Mouse (Mus musculus) stomach, embryonic 15.5 days (tissue): ENCODE measurements around the gene Cpne9. TPM values are rescaled to one million over a fixed set of nuclear protein-coding genes. Genes with fewer than 3 reads are reported as not detected.
A peak's percentile ranks its signal among the peaks of the same experiment; 100 is the strongest.

ENCODE experiments used
- ATAC-seq: fragments of 200-750 bp; cut with Nextera tagmentation; 2 replicates; pipeline ENCODE4 v1.8.0; 2017; ENCODE audit warnings: low read depth, moderate number of reproducible peaks, moderate TSS enrichment; ENCODE audit not compliant: insufficient read depth, low FRiP score
- H3K27ac ChIP-seq: fragments of 300-500 bp; sonication (generic); 2 replicates; pipeline ENCODE4 v1.5.1; 2015; ENCODE audit warnings: mild to moderate bottlenecking, inconsistent platforms
- H3K27me3 ChIP-seq: fragments of 300-500 bp; sonication (generic); replicated peaks from 2 replicates; pipeline ENCODE4 v1.6.1; 2015; ENCODE audit warnings: inconsistent platforms
- H3K36me3 ChIP-seq: fragments of 300-500 bp; sonication (generic); 2 replicates; pipeline ENCODE4 v1.6.1; 2015; ENCODE audit warnings: inconsistent platforms
- H3K4me1 ChIP-seq: fragments of 300-500 bp; sonication (generic); 2 replicates; pipeline ENCODE4 v1.6.1; 2015; ENCODE audit warnings: inconsistent platforms
- H3K4me2 ChIP-seq: fragments of 300-500 bp; sonication (generic); 2 replicates; pipeline ENCODE4 v1.6.1; 2015; ENCODE audit warnings: mild to moderate bottlenecking, inconsistent platforms
- H3K4me3 ChIP-seq: fragments of 300-500 bp; sonication (generic); replicated peaks from 2 replicates; pipeline ENCODE4 v1.5.1; 2015; ENCODE audit warnings: inconsistent platforms
- H3K9ac ChIP-seq: fragments of 300-500 bp; sonication (generic); 2 replicates; pipeline ENCODE4 v1.6.1; 2015; ENCODE audit warnings: inconsistent platforms
- H3K9me3 ChIP-seq: fragments of 300-500 bp; sonication (generic); 2 replicates; pipeline ENCODE4 v1.6.1; 2016; ENCODE audit warnings: inconsistent platforms
- WGBS: fragments of 180-500 bp; shearing (Covaris S2); methylation state at CpG from one replicate; pipeline ENCODE4 v1.1.7; 2015; 5-methylcytosine and 5-hydroxymethylcytosine counted together
- polyA plus RNA-seq: library from polyadenylated mRNA; unstranded; fragments of >200 nt; fragmentation: Nextera tagmentation; extraction: Ambion mirVana; gene quantifications from 2 replicates; pipeline ENCODE4 v1.2.1, GENCODE M21; 2015

Gene Cpne9
- polyA plus RNA-seq, 1 experiment from 2014 or later: 0.22 TPM

- no peaks in the 10 kb centered on the region for H3K4me1 ChIP-seq
- no peak overlapping the region for H3K27ac ChIP-seq
- H3K4me3 ChIP-seq: no peak overlapping the region
- no peaks in the 10 kb centered on the region for H3K9me3 ChIP-seq
- 93% methylated on average over 8 of the region's 8 CpGs for WGBS
- no peak for ATAC-seq
- H3K9ac ChIP-seq: no peak overlapping the region
- no peak overlapping the region for H3K4me2 ChIP-seq
- H3K27me3 ChIP-seq: no peaks in the 10 kb centered on the region
- H3K36me3 ChIP-seq: peaks cover 61% of the 10 kb centered on the region
These were observed 17.7 kb upstream of the Cpne9 start for GRCm38 (mm10) chr6:113264429-113264828.

GRCm38 (mm10) chr6:113266996-113267655 lies 15.0 kb upstream of the Cpne9 start:
- no peak overlapping the region for H3K4me3 ChIP-seq
- no peaks in the 10 kb centered on the region for H3K27me3 ChIP-seq
- H3K4me2 ChIP-seq: no peak overlapping the region
- no peak overlapping the region for H3K9ac ChIP-seq
- no peak for ATAC-seq
- H3K4me1 ChIP-seq: no peaks in the 10 kb centered on the region
- H3K27ac ChIP-seq: no peak overlapping the region
- peaks cover 60% of the 10 kb centered on the region for H3K36me3 ChIP-seq
- WGBS: 86% methylated on average over 7 of the region's 7 CpGs
- no peaks in the 10 kb centered on the region for H3K9me3 ChIP-seq

- ATAC-seq: no peak
- 95% methylated on average over 1 of the region's 1 CpGs for WGBS
- H3K9ac ChIP-seq: no peak overlapping the region
- H3K4me2 ChIP-seq: no peak overlapping the region
- H3K4me1 ChIP-seq: no peaks in the 10 kb centered on the region
- no peaks in the 10 kb centered on the region for H3K9me3 ChIP-seq
- H3K4me3 ChIP-seq: no peak overlapping the region
- H3K36me3 ChIP-seq: peaks cover 61% of the 10 kb centered on the region
- H3K27ac ChIP-seq: no peak overlapping the region
- H3K27me3 ChIP-seq: no peaks in the 10 kb centered on the region
These were observed 14.1 kb upstream of the Cpne9 start for GRCm38 (mm10) chr6:113267988-113268387.

- H3K4me3 ChIP-seq: no peak overlapping the region
- H3K36me3 ChIP-seq: peaks cover 39% of the 10 kb centered on the region
- H3K9me3 ChIP-seq: no peaks in the 10 kb centered on the region
- H3K27me3 ChIP-seq: no peaks in the 10 kb centered on the region
- no peak overlapping the region for H3K27ac ChIP-seq
- 78% methylated on average over 3 of the region's 3 CpGs for WGBS
- no peak overlapping the region for H3K4me2 ChIP-seq
- no peak overlapping the region for H3K9ac ChIP-seq
- ATAC-seq: no peak
- no peaks in the 10 kb centered on the region for H3K4me1 ChIP-seq
These were observed 9.7 kb upstream of the Cpne9 start for GRCm38 (mm10) chr6:113272365-113272764.

- H3K9me3 ChIP-seq: no peaks in the 10 kb centered on the region
- H3K4me3 ChIP-seq: no peak overlapping the region
- H3K4me2 ChIP-seq: no peak overlapping the region
- peaks cover 3% of the 10 kb centered on the region for H3K27me3 ChIP-seq
- H3K4me1 ChIP-seq: no peaks in the 10 kb centered on the region
- H3K36me3 ChIP-seq: peaks cover 14% of the 10 kb centered on the region
- H3K9ac ChIP-seq: no peak overlapping the region
- WGBS: 66% methylated on average over 4 of the region's 4 CpGs
- no peak for ATAC-seq
- no peak overlapping the region for H3K27ac ChIP-seq
These were observed 5.3 kb upstream of the Cpne9 start for GRCm38 (mm10) chr6:113276846-113277245.

GRCm38 (mm10) chr6:113281676-113282075 lies 431 bp upstream of the Cpne9 start:
- Histone ChIP-seq H3K9me3 (no peaks in the 10 kb centered on the region), H3K36me3 (0 out of 2 replicates have a peak, but pooled peaks cover 8% of the 10 kb centered on the region), H3K4me1 (peaks cover 7% of the 10 kb centered on the region), H3K9ac (no peak overlapping the region), H3K27ac (no peak overlapping the region), H3K4me3 (no peak overlapping the region), H3K27me3 (peaks cover 37% of the 10 kb centered on the region), H3K4me2 (no peak overlapping the region)
- no peak for ATAC-seq
- WGBS: 64% methylated on average over 6 of the region's 6 CpGs

- H3K36me3 ChIP-seq: 0 out of 2 replicates have a peak, but pooled peaks cover 3% of the 10 kb centered on the region
- no peaks in the 10 kb centered on the region for H3K9me3 ChIP-seq
- WGBS: 2% methylated on average over 22 of the region's 22 CpGs
- 0 out of 2 replicates have a peak overlapping the region, but pooled peaks have one; percentile 0 for H3K4me3 ChIP-seq
- peaks cover 37% of the 10 kb centered on the region for H3K27me3 ChIP-seq
- H3K9ac ChIP-seq: no peak overlapping the region
- H3K4me1 ChIP-seq: peaks cover 7% of the 10 kb centered on the region
- ATAC-seq: no peak
- peak overlapping the region; percentile 40; the same call in 1 of the 2 replicates for H3K4me2 ChIP-seq
- H3K27ac ChIP-seq: no peak overlapping the region
These were observed 862 bp downstream of the Cpne9 start for GRCm38 (mm10) chr6:113282969-113283368.

- 0 out of 2 replicates have a peak, but pooled peaks have one; percentile 28 for ATAC-seq
- no peak overlapping the region for H3K4me3 ChIP-seq
- WGBS: 16% methylated on average over 6 of the region's 6 CpGs
- H3K27me3 ChIP-seq: peaks cover 37% of the 10 kb centered on the region
- no peak overlapping the region for H3K27ac ChIP-seq
- H3K9me3 ChIP-seq: no peaks in the 10 kb centered on the region
- no peaks in the 10 kb centered on the region for H3K36me3 ChIP-seq
- no peak overlapping the region for H3K9ac ChIP-seq
- H3K4me2 ChIP-seq: peak overlapping the region; percentile 40; the same call in 1 of the 2 replicates
- peaks cover 7% of the 10 kb centered on the region for H3K4me1 ChIP-seq
These were observed 1.4 kb downstream of the Cpne9 start for GRCm38 (mm10) chr6:113283500-113283899.

- Histone ChIP-seq H3K4me3 (no peak overlapping the region), H3K36me3 (no peaks in the 10 kb centered on the region), H3K27me3 (peaks cover 37% of the 10 kb centered on the region), H3K27ac (no peak overlapping the region), H3K9me3 (no peaks in the 10 kb centered on the region), H3K4me1 (peaks cover 7% of the 10 kb centered on the region), H3K4me2 (no peak overlapping the region), H3K9ac (no peak overlapping the region)
- WGBS: 68% methylated on average over 3 of the region's 3 CpGs
- no peak for ATAC-seq
These were observed 2.8 kb downstream of the Cpne9 start for GRCm38 (mm10) chr6:113284931-113285330.

- no peaks in the 10 kb centered on the region for H3K9me3 ChIP-seq
- no peak overlapping the region for H3K4me3 ChIP-seq
- peaks cover 37% of the 10 kb centered on the region for H3K27me3 ChIP-seq
- H3K9ac ChIP-seq: no peak overlapping the region
- no peak for ATAC-seq
- H3K4me2 ChIP-seq: no peak overlapping the region
- no peak overlapping the region for H3K27ac ChIP-seq
- H3K36me3 ChIP-seq: no peaks in the 10 kb centered on the region
- peaks cover 7% of the 10 kb centered on the region for H3K4me1 ChIP-seq
- WGBS: 48% methylated on average over 1 of the region's 1 CpGs
These were observed 4.2 kb downstream of the Cpne9 start for GRCm38 (mm10) chr6:113286316-113286715.

- Histone ChIP-seq H3K27ac (no peak overlapping the region), H3K4me1 (peaks cover 5% of the 10 kb centered on the region), H3K4me2 (no peak overlapping the region), H3K4me3 (no peak overlapping the region), H3K27me3 (peaks cover 30% of the 10 kb centered on the region), H3K9ac (no peak overlapping the region), H3K9me3 (no peaks in the 10 kb centered on the region), H3K36me3 (no peaks in the 10 kb centered on the region)
- ATAC-seq: no peak
- 63% methylated on average over 4 of the region's 4 CpGs for WGBS
These were observed 5.1 kb downstream of the Cpne9 start for GRCm38 (mm10) chr6:113287236-113287635.

- no peaks in the 10 kb centered on the region for H3K4me1 ChIP-seq
- 92% methylated on average over 15 of the region's 15 CpGs for WGBS
- no peak overlapping the region for H3K9ac ChIP-seq
- H3K4me2 ChIP-seq: no peak overlapping the region
- no peak overlapping the region for H3K27ac ChIP-seq
- no peaks in the 10 kb centered on the region for H3K9me3 ChIP-seq
- no peak overlapping the region for H3K4me3 ChIP-seq
- H3K36me3 ChIP-seq: no peaks in the 10 kb centered on the region
- peaks cover 10% of the 10 kb centered on the region for H3K27me3 ChIP-seq
- ATAC-seq: no peak
These were observed 7.2 kb downstream of the Cpne9 start for GRCm38 (mm10) chr6:113289346-113289745.
